Mouse (Mus musculus) lung, adult 2 months (tissue): ENCODE data around the gene Cenps.

Source experiments
- CTCF ChIP-seq: fragments of 200-500 bp; IDR thresholded peaks from 2 replicates; pipeline ENCODE4 v1.5.1; 2011; ENCODE audit warnings: mild to moderate bottlenecking, low read length, control low read depth; ENCODE audit not compliant: insufficient read depth
- POLR2A ChIP-seq: fragments of 200-500 bp; IDR thresholded peaks from 2 replicates; pipeline ENCODE4 v1.6.1; 2011; ENCODE audit warnings: low read depth, mild to moderate bottlenecking, control low read depth, low read length, borderline replicate concordance; ENCODE audit errors: extremely low read depth

GRCm38 (mm10) chr4:149178328-149178727, 40.9 kb upstream of the Cenps start:
- TF ChIP-seq CTCF (no peak), POLR2A (no peak)
